In genomic region chr11:11944814-11945213, GRCm38 (mm10) we compare ENCODE assay signal across 22 mouse cellular contexts. TPM values are rescaled to one million over a fixed set of nuclear protein-coding genes. Genes with fewer than 3 reads are reported as not detected.
DNase-seq lines count a peak whose midpoint lies in the region; ATAC-seq and TF ChIP-seq lines count a peak whose summit lies in the region.
"Had no signal": no experiment of that assay in that cellular context is flagged by ENCODE, and none has a peak within 500 bp of the region (broad histone marks: within the 10 kb centered on the region; RNA-seq: fewer than 3 reads in every experiment).

No protein-coding gene starts in this region.

- WGBS in embryonic facial prominence, embryonic 15.5 days = 91% methylated on average over 4 of the region's 4 CpGs
- WGBS in embryonic facial prominence, embryonic 10.5 days = 94% methylated on average over 4 of the region's 4 CpGs
- WGBS in heart, embryonic 13.5 days = 95% methylated on average over 4 of the region's 4 CpGs
- WGBS in heart, embryonic 16.5 days = 91% methylated on average over 4 of the region's 4 CpGs
- 93% methylated on average over 4 of the region's 4 CpGs for WGBS in heart, embryonic 11.5 days (ENCODE audit: insufficient replicate concordance)
- WGBS in lung, embryonic 15.5 days = 93% methylated on average over 4 of the region's 4 CpGs
- 88% methylated on average over 4 of the region's 4 CpGs for WGBS in lung, adult 2 months

- no peak for TF ChIP-seq CTCF in lung, adult 2 months (IDR thresholded peaks at IDR 0.05; ENCODE audit: insufficient read depth, low read length)

- no peak overlapping the region for H3K4me3 ChIP-seq in embryonic facial prominence, embryonic 15.5 days (replicated peaks)
- H3K4me3 ChIP-seq in embryonic facial prominence, embryonic 10.5 days = no peak overlapping the region
- H3K4me3 ChIP-seq in heart, embryonic 13.5 days = no peak overlapping the region
- no peak overlapping the region for H3K4me3 ChIP-seq in heart, embryonic 16.5 days (ENCODE audit: low read length)
- H3K4me3 ChIP-seq in heart, embryonic 11.5 days (ENCODE audit: low read depth, low read length) = no peak overlapping the region
- no peak overlapping the region for H3K4me3 ChIP-seq in lung, embryonic 15.5 days
- H3K4me3 ChIP-seq in lung, adult 2 months (replicated peaks; ENCODE audit: extremely low read depth, low read depth, low read length) = no peak overlapping the region
- H3K4me3 ChIP-seq: embryonic facial prominence, embryonic 13.5 days; forebrain, embryonic 13.5 days; forebrain, embryonic 15.5 days had no signal

- peaks cover 25% of the 10 kb centered on the region for H3K4me1 ChIP-seq in embryonic facial prominence, embryonic 15.5 days
- H3K4me1 ChIP-seq in embryonic facial prominence, embryonic 10.5 days = peaks cover 53% of the 10 kb centered on the region
- peaks cover 69% of the 10 kb centered on the region for H3K4me1 ChIP-seq in heart, embryonic 13.5 days
- peaks cover 37% of the 10 kb centered on the region for H3K4me1 ChIP-seq in heart, embryonic 16.5 days (ENCODE audit: control insufficient read depth, insufficient read depth, low read length)
- peaks cover 21% of the 10 kb centered on the region for H3K4me1 ChIP-seq in heart, embryonic 11.5 days (ENCODE audit: control insufficient read depth, insufficient read depth, low read length)
- H3K4me1 ChIP-seq in lung, embryonic 15.5 days = peaks cover 22% of the 10 kb centered on the region
- H3K4me1 ChIP-seq in lung, adult 2 months (ENCODE audit: control insufficient read depth, insufficient read depth, low read length) = no peaks in the 10 kb centered on the region
- H3K4me1 ChIP-seq: forebrain, embryonic 15.5 days had no signal

- H3K9ac ChIP-seq in embryonic facial prominence, embryonic 15.5 days = no peak overlapping the region
- no peak overlapping the region for H3K9ac ChIP-seq in heart, embryonic 13.5 days
- H3K9ac ChIP-seq in heart, embryonic 16.5 days (ENCODE audit: low read length) = no peak overlapping the region
- no peak overlapping the region for H3K9ac ChIP-seq in heart, embryonic 11.5 days (ENCODE audit: low read depth, low read length)
- H3K9ac ChIP-seq in lung, embryonic 15.5 days = no peak overlapping the region
- H3K9ac ChIP-seq: embryonic facial prominence, embryonic 13.5 days; forebrain, embryonic 13.5 days; forebrain, embryonic 15.5 days; forebrain, postnatal 0 days had no signal

- no peak for DNase-seq in embryonic facial prominence, embryonic 10.5 days (ENCODE audit: low spot score)
- no peak for DNase-seq in heart, adult 9 months (ENCODE audit: low spot score in 2 of 2)
- DNase-seq in lung, adult 2 months = no peak
- DNase-seq: adrenal gland, adult 2 months; adrenal gland, postnatal 10 days; adrenal gland, postnatal 25 days; B cell, adult 2 months; cerebellum, adult 11-12 months; cerebellum, adult 2 months; cerebellum, adult 9-10 months; cerebellum, postnatal 10 days; cerebellum, postnatal 25 days; forebrain, postnatal 0 days had no signal

- ATAC-seq in embryonic facial prominence, embryonic 15.5 days (ENCODE audit: insufficient number of reproducible peaks, low FRiP score, low TSS enrichment, low read depth) = no peak
- no peak for ATAC-seq in heart, embryonic 13.5 days (ENCODE audit: extremely low read depth, insufficient number of reproducible peaks, low FRiP score, low TSS enrichment)
- ATAC-seq in heart, embryonic 16.5 days (replicated peaks; ENCODE audit: extremely low read depth, insufficient read depth, low FRiP score) = no peak
- no peak for ATAC-seq in heart, embryonic 11.5 days (replicated peaks; ENCODE audit: insufficient number of reproducible peaks, low FRiP score, low TSS enrichment)
- ATAC-seq in lung, embryonic 15.5 days (ENCODE audit: borderline replicate concordance, extremely low read depth, low FRiP score, low TSS enrichment) = no peak
- ATAC-seq: CD4-positive, CD25-positive, alpha-beta regulatory T cell, adult 4 months; forebrain, embryonic 13.5 days; forebrain, embryonic 15.5 days; forebrain, postnatal 0 days had no signal

- no peak overlapping the region for H3K4me2 ChIP-seq in embryonic facial prominence, embryonic 15.5 days (replicated peaks)
- H3K4me2 ChIP-seq in heart, embryonic 13.5 days = no peak overlapping the region
- H3K4me2 ChIP-seq in heart, embryonic 16.5 days (ENCODE audit: low read depth, low read length) = no peak overlapping the region
- no peak overlapping the region for H3K4me2 ChIP-seq in heart, embryonic 11.5 days
- H3K4me2 ChIP-seq in lung, embryonic 15.5 days = no peak overlapping the region
- H3K4me2 ChIP-seq: embryonic facial prominence, embryonic 13.5 days; forebrain, embryonic 13.5 days; forebrain, embryonic 15.5 days had no signal

- TF ChIP-seq POLR2A in lung, adult 2 months (IDR thresholded peaks at IDR 0.05; ENCODE audit: borderline replicate concordance, extremely low read depth, low read depth, low read length) = no peak

- H3K36me3 ChIP-seq in embryonic facial prominence, embryonic 15.5 days = peaks cover 31% of the 10 kb centered on the region
- peaks cover 95% of the 10 kb centered on the region for H3K36me3 ChIP-seq in embryonic facial prominence, embryonic 10.5 days (replicated peaks)
- peaks cover 95% of the 10 kb centered on the region for H3K36me3 ChIP-seq in heart, embryonic 13.5 days
- peaks cover 58% of the 10 kb centered on the region for H3K36me3 ChIP-seq in heart, embryonic 16.5 days (ENCODE audit: control insufficient read depth, insufficient read depth)
- peaks cover 21% of the 10 kb centered on the region for H3K36me3 ChIP-seq in heart, embryonic 11.5 days (ENCODE audit: control insufficient read depth, insufficient read depth, low read length)
- H3K36me3 ChIP-seq in lung, embryonic 15.5 days = peaks cover 45% of the 10 kb centered on the region
- H3K36me3 ChIP-seq: forebrain, embryonic 15.5 days had no signal

- H3K27me3 ChIP-seq in embryonic facial prominence, embryonic 15.5 days = no peaks in the 10 kb centered on the region
- no peaks in the 10 kb centered on the region for H3K27me3 ChIP-seq in embryonic facial prominence, embryonic 10.5 days (replicated peaks; ENCODE audit: low read depth, poor library complexity, severe bottlenecking)
- H3K27me3 ChIP-seq in heart, embryonic 13.5 days (replicated peaks) = no peaks in the 10 kb centered on the region
- H3K27me3 ChIP-seq in heart, embryonic 16.5 days (ENCODE audit: control insufficient read depth, insufficient read depth, low read length) = no peaks in the 10 kb centered on the region
- H3K27me3 ChIP-seq in heart, embryonic 11.5 days (ENCODE audit: control insufficient read depth, insufficient read depth, low read length) = no peaks in the 10 kb centered on the region
- H3K27me3 ChIP-seq in lung, embryonic 15.5 days = no peaks in the 10 kb centered on the region
- H3K27me3 ChIP-seq: embryonic facial prominence, embryonic 13.5 days; forebrain, embryonic 15.5 days had no signal

- 0 out of 2 replicates have a peak overlapping the region, but pooled peaks have one; percentile 11 for H3K27ac ChIP-seq in embryonic facial prominence, embryonic 15.5 days (replicated peaks)
- H3K27ac ChIP-seq in embryonic facial prominence, embryonic 10.5 days (replicated peaks) = no peak overlapping the region
- H3K27ac ChIP-seq in heart, embryonic 13.5 days (replicated peaks) = peak overlapping the region; percentile 10
- 0 out of 2 replicates have a peak overlapping the region, but pooled peaks have one; percentile 26 for H3K27ac ChIP-seq in heart, embryonic 16.5 days (ENCODE audit: low read length)
- no peak overlapping the region for H3K27ac ChIP-seq in heart, embryonic 11.5 days (ENCODE audit: low read depth, low read length)
- 0 out of 2 replicates have a peak overlapping the region, but pooled peaks have one; percentile 5 for H3K27ac ChIP-seq in lung, embryonic 15.5 days
- H3K27ac ChIP-seq: embryonic facial prominence, embryonic 13.5 days; forebrain, embryonic 13.5 days; forebrain, embryonic 15.5 days had no signal

- no peaks in the 10 kb centered on the region for H3K9me3 ChIP-seq in embryonic facial prominence, embryonic 15.5 days (replicated peaks)
- H3K9me3 ChIP-seq in embryonic facial prominence, embryonic 10.5 days = no peaks in the 10 kb centered on the region
- no peaks in the 10 kb centered on the region for H3K9me3 ChIP-seq in heart, embryonic 13.5 days
- no peaks in the 10 kb centered on the region for H3K9me3 ChIP-seq in heart, embryonic 16.5 days (replicated peaks; ENCODE audit: control insufficient read depth, low read length)
- no peaks in the 10 kb centered on the region for H3K9me3 ChIP-seq in heart, embryonic 11.5 days (replicated peaks; ENCODE audit: control insufficient read depth, low read length)
- H3K9me3 ChIP-seq in lung, embryonic 15.5 days = no peaks in the 10 kb centered on the region
- H3K9me3 ChIP-seq: embryonic facial prominence, embryonic 13.5 days; forebrain, embryonic 13.5 days; forebrain, embryonic 15.5 days had no signal

RNA-seq across cellular contexts. Expression of gene Ddc, which starts 46.9 kb away (rescaled TPM):
- 20.7 and 24.2 TPM in 2 replicates for polyA plus RNA-seq in embryonic facial prominence, embryonic 15.5 days (2015; fragmentation: Nextera tagmentation; extraction: Ambion mirVana)
- polyA plus RNA-seq in embryonic facial prominence, embryonic 10.5 days (2016; fragmentation: Nextera tagmentation; extraction: Ambion mirVana) = 6.9 and 8.8 TPM in 2 replicates
- 64.6 and 78.2 TPM in 2 replicates for polyA plus RNA-seq in heart, embryonic 13.5 days (2015; fragmentation: Nextera tagmentation; extraction: Ambion mirVana)
- polyA plus RNA-seq in heart, embryonic 16.5 days (2015; fragmentation: Nextera tagmentation; extraction: Ambion mirVana) = 112 TPM in 2 replicates
- 39.7 and 44.5 TPM in 2 replicates for polyA plus RNA-seq in heart, embryonic 11.5 days (2014; fragmentation: Nextera tagmentation; extraction: Ambion mirVana)
- polyA plus RNA-seq in lung, embryonic 15.5 days (2015; fragmentation: Nextera tagmentation; extraction: Ambion mirVana) = 15.4 and 16.4 TPM in 2 replicates
- polyA plus RNA-seq in lung, adult 2 months (2012; rRNA removed) = 1.5 and 3.6 TPM in 2 replicates

Comparison
In these comparisons a context has a peak if more than half of its experiments do, and no peak if none do; other contexts are left out.
1. H3K27ac ChIP-seq: peak in embryonic facial prominence, embryonic 15.5 days (single experiment), heart, embryonic 13.5 days (single experiment), heart, embryonic 16.5 days (single experiment) and lung, embryonic 15.5 days (single experiment); none in embryonic facial prominence, embryonic 10.5 days (single experiment) and heart, embryonic 11.5 days (single experiment).